Mouse (Mus musculus) bone marrow macrophage, adult 2 months (primary cell): Measurements from ENCODE around the gene Six5. TPM values are rescaled to one million over a fixed set of nuclear protein-coding genes. Genes with fewer than 3 reads are reported as not detected.

Source experiments
- H3K27ac ChIP-seq: 2 replicates; pipeline ENCODE4 v1.5.1; 2012; ENCODE audit warnings: low read depth, low read length; ENCODE audit not compliant: insufficient read depth
- H3K4me1 ChIP-seq: 2 replicates; pipeline ENCODE4 v1.6.1; 2012; ENCODE audit warnings: low read length; ENCODE audit not compliant: control insufficient read depth, insufficient read depth
- H3K4me3 ChIP-seq: 2 replicates; pipeline ENCODE4 v1.5.1; 2012; ENCODE audit warnings: mild to moderate bottlenecking, low read length, moderate library complexity; ENCODE audit not compliant: insufficient read depth
- CTCF ChIP-seq: IDR thresholded peaks from 2 replicates; pipeline ENCODE4 v1.5.1; 2012; ENCODE audit warnings: low read depth, mild to moderate bottlenecking, low read length, moderate library complexity
- POLR2A ChIP-seq: IDR thresholded peaks from 2 replicates; pipeline ENCODE4 v1.6.1; 2012; ENCODE audit warnings: mild to moderate bottlenecking, low read depth, low read length, borderline replicate concordance
- polyA plus RNA-seq: library from polyadenylated mRNA; stranded (reverse); fragments of >200 nt; gene quantifications from 2 replicates; pipeline ENCODE4 v1.2.4, GENCODE M21; 2012; ENCODE audit not compliant: missing spikeins, insufficient read depth, insufficient read length

Gene Six5
- polyA plus RNA-seq, 1 experiment, result 0.36 TPM

DNA sequence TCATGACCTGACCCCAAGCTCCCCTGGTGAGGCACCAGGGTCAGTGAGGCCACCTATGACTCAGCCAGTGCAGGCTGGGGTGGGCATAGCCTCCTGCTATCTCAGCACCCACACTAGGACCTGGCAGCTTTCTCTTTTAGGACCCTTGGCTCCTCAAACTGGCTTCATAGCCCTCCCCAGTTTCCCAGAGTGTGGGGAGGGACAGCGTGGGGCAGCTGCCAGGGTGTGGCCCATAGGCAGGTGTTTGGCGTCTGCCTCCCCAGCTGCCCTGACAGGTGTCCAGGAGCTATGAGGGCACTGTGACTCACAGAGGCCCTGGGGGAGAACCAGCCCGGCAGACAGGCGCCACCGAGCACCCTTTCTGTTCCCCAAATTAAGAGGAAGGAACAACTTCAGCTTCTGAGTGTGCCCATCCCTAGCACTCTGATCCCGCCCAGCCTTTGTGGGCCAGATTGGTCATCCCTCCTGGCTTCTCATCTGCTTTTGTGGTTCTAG, 10.1 kb upstream of the Six5 start:
- Histone ChIP-seq H3K4me1 (peaks cover 15% of the 10 kb centered on the region), H3K27ac (no peak overlapping the region), H3K4me3 (peak overlapping the region; percentile 11; the same call in 1 of the 2 replicates)

DNA sequence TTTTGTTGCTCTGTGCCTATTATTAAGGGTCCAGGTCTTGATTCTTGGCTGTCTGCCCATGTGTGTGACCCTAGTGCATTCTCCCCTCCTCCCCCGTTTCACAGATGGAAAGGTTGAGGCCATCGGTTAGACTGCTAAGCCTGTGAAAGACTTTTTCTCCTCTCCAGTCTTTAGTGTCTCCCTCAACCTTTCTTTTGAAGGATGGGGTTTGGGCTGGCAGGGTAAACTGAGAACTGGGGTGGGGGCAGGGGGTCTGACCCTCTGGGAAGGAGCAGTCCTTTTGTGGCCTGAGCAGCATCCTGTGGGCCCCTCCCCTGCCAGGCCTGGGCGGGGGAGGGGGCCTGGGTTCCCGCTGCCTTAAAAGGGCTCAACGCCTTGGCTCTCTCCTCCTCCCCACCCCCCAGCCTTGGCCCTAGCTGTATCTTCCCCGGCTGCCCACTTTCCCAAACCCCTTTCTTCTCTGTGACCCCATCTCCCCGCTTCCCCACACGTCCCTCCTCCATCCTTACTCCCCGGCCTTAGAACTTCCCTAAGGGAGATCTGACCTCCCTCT, 9.4 kb upstream of the Six5 start:
- H3K4me1 ChIP-seq, result peaks cover 15% of the 10 kb centered on the region

More for the DNA sequence above, 10.1 kb upstream of the Six5 start:
- no peak for TF ChIP-seq CTCF
- no peak for TF ChIP-seq POLR2A

DNA sequence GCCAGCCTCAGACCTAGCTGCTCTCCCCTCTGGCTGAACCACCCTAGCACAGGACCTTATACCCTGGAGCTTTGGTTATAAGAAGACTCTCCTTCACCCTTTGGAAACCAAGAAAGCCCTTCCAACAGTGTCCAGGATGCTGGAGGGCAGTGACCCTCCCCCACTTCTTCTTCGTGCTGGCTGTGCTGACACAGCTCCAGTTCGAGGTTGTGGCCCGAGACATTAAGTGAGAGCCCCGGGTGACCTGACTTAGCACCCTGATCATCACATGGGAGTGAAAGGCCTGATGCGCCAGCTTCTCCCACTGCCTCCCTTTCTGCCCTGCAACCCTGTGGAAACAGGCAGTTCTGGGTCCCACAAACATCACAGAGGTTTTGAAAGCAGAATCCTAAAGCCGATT, 8.9 kb upstream of the Six5 start:
- Histone ChIP-seq H3K4me3 (no peak overlapping the region; the same call in 1 of the 2 replicates), H3K27ac (no peak overlapping the region), H3K4me1 (peaks cover 15% of the 10 kb centered on the region)
- TF ChIP-seq CTCF (no peak), POLR2A (no peak)

More for the DNA sequence above, 9.4 kb upstream of the Six5 start:
- Histone ChIP-seq H3K4me3 (no peak overlapping the region), H3K27ac (no peak overlapping the region)
- TF ChIP-seq CTCF, result no peak
- TF ChIP-seq POLR2A, result no peak

DNA sequence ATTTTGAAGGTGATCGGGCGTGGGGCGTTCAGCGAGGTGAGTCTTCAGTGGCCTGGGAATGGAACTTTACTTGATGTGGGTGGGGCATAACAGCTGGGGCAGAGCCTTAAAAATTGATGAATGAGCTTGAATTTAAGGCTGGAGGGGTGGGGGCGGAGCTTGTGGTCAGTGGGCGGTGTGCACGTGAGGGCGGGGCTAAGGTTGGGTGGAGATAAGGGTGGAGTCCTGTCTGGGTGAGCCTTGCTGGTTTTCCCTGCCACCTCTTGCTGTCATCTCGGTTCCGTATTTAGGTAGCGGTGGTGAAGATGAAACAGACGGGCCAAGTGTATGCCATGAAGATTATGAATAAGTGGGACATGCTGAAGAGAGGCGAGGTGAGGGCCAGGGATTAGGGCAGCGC, 8.4 kb upstream of the Six5 start:
- Histone ChIP-seq H3K27ac (no peak overlapping the region), H3K4me1 (peaks cover 15% of the 10 kb centered on the region), H3K4me3 (no peak overlapping the region; the same call in 1 of the 2 replicates)
- TF ChIP-seq POLR2A, result no peak
- no peak for TF ChIP-seq CTCF

DNA sequence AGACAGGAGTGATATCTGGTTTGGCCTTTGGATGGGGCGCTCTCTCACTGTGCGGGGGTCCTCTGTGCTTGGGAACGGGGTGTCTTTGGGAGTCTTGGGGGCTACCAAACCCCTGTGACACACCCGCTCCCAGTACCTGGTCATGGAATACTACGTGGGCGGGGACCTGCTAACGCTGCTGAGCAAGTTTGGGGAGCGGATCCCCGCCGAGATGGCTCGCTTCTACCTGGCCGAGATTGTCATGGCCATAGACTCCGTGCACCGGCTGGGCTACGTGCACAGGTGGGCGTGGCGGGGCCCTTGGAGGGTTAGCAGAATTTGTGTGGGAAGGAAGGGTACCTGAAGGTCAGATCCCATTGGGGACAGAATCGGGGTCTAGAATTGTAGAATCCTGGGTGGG, 7.6 kb upstream of the Six5 start:
- no peak for TF ChIP-seq POLR2A
- TF ChIP-seq CTCF, result no peak
- Histone ChIP-seq H3K27ac (no peak overlapping the region), H3K4me1 (peaks cover 15% of the 10 kb centered on the region), H3K4me3 (no peak overlapping the region)

DNA sequence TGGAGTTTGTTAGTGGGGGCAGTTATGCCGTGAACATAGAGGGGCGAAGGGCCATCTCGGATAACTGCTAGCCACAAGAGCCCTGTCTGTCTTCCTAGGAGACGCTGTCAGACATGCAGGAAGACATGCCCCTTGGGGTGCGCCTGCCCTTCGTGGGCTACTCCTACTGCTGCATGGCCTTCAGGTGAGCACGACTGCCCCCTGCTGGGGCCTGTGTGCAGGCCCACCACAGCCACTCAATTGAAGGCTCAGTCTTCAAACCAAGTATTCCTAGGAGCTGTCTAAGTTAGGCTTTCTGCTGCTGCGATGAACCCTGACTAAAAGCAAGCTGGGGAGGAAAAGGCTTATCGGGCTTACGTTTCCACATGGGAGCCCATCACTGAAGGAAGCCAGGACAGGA, 5.6 kb upstream of the Six5 start:
- H3K4me1 ChIP-seq, result peaks cover 14% of the 10 kb centered on the region
- H3K4me3 ChIP-seq, result no peak overlapping the region
- peak; percentile 58; the same call in 1 of the 2 replicates for TF ChIP-seq CTCF
- TF ChIP-seq POLR2A, result no peak
- no peak overlapping the region for H3K27ac ChIP-seq

DNA sequence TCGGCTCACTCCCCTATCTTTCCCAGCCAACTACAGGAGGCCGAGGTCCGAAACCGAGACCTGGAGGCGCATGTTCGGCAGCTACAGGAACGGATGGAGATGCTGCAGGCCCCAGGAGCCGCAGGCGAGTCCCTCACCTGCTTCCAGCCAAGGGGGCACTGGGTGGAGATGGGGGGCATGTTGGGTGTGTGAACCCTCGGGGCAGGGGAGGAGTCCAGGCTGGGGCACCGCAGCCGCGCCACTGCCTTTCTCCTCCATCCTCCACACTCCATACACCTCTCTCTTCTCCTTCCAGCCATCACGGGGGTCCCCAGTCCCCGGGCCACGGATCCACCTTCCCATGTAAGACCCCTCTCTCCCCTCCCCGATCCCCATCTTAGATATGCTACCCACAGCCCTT, 2.5 kb upstream of the Six5 start:
- H3K4me1 ChIP-seq, result no peaks in the 10 kb centered on the region

DNA sequence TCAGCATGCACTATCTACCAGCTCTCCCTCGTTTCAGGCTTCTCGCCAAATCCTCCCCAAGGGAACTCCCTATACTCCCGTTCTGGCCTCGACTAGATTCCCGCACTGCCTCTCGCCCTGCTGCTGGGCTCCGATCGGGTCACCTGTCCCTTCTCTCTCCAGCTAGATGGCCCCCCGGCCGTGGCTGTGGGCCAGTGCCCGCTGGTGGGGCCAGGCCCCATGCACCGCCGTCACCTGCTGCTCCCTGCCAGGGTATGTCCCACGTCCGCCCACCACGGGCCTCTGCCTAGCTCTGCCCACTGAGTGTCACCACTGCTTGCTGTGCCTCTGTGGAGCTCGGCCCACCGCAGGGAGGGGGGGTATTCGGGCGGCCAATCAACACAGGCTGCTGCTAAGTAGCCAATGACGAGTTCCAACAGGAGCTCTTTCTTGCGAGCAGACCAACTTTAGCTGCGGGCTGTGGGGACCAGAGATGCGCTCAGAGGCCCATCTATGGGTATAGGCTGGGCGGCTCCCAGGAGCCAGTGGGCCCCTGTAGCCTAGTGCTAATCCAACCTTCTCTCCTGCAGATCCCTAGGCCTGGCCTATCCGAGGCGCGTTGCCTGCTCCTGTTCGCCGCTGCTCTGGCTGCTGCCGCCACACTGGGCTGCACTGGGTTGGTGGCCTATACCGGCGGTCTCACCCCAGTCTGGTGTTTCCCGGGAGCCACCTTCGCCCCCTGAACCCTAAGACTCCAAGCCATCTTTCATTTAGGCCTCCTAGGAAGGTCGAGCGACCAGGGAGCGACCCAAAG, 1.8 kb upstream of the Six5 start:
- TF ChIP-seq CTCF (no peak), POLR2A (no peak)
- no peaks in the 10 kb centered on the region for H3K4me1 ChIP-seq
- no peak overlapping the region for H3K27ac ChIP-seq
- no peak overlapping the region for H3K4me3 ChIP-seq

More for the DNA sequence above, 2.5 kb upstream of the Six5 start:
- TF ChIP-seq POLR2A (no peak), CTCF (no peak)
- Histone ChIP-seq H3K4me3 (no peak overlapping the region), H3K27ac (no peak overlapping the region)

DNA sequence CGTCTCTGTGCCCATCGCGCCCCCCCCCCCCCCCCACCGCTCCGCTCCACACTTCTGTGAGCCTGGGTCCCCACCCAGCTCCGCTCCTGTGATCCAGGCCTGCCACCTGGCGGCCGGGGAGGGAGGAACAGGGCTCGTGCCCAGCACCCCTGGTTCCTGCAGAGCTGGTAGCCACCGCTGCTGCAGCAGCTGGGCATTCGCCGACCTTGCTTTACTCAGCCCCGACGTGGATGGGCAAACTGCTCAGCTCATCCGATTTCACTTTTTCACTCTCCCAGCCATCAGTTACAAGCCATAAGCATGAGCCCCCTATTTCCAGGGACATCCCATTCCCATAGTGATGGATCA, 1.2 kb upstream of the Six5 start:
- Histone ChIP-seq H3K27ac (no peak overlapping the region), H3K4me1 (no peaks in the 10 kb centered on the region), H3K4me3 (peak overlapping the region; percentile 44)
- TF ChIP-seq POLR2A, result no peak
- peak; percentile 41; the same call in 1 of the 2 replicates for TF ChIP-seq CTCF

DNA sequence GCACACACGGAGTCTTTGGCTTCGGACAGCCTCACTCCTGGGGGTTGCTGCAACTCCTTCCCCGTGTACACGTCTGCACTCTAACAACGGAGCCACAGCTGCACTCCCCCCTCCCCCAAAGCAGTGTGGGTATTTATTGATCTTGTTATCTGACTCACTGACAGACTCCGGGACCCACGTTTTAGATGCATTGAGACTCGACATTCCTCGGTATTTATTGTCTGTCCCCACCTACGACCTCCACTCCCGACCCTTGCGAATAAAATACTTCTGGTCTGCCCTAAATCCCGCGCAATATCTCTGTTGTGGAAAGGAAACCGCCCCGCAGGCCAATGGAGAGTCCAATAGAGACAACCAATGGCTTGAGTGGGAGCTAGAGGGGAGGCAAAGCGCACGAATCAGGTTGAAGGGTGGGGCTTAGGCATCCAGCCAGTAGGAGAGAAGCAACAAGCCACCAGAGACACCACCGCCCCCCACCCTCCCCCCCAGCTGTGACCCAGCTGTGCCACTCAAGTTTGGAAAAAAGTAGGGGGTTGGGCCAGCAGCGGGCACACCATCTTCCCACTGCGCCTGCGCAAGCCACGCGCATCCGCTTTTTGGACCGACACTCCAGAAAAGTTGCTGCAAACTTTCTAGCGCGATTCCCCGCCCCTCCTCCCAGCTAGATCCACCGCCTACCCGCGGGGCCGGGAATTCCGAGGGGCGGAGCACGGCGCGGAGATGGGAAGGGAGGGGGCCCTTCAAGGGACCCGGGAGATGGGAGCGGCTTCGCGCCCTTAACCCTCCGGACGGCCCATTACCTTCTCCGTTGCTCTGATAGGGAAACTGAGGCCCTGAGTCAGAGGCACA, 633 bp upstream of the Six5 start:
- peak overlapping the region; percentile 61 for H3K4me3 ChIP-seq
- no peak overlapping the region for H3K27ac ChIP-seq
- TF ChIP-seq CTCF, result no peak
- no peak for TF ChIP-seq POLR2A
- no peaks in the 10 kb centered on the region for H3K4me1 ChIP-seq
